In the genomic region with DNA sequence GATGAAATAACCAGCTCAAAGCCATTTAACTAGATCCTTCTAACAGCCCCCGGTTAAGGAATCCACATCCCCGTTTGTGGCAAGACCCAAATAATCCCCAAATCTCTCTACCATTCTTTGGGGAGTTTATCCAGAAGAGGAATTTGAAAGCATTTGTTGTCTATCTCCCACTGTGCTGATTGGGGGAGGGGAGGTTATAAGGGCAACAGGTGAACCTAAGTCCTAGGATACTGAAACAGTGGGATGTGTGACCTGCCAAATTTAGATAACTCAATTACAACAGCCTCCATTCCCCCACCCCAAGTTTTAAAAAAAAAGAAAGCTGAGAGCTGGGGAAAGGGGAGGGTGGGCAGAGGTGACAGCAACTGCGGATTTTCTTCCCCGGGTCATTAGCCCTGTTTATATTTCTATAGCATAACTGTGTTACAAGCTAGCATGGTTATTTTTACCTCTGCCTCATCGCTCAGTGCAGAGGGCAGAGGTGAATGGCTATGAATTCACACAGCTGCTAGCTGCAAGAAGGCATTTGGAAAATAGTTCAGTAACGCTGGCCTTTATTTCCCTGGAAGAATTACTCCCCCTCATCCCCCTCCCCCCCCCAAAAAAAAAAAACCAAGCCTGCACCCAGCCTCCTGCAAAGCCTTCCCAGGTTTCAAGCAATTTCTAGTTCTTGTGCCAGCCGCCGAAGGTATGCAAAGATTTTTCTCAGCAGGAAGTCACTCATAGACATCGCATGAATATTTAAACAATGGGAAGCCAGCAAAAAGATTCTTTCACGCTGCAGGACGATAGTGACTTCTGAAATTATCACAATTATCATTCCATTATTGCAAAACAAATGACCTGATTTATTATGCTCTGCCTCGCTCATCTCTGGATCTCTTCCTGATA, we compare ENCODE assay signal across 12 mouse cellular contexts.
DNase-seq lines count a peak whose midpoint lies in the region; ATAC-seq lines count a peak whose summit lies in the region.
"Had no signal": no experiment of that assay in that cellular context is flagged by ENCODE, and none has a peak within 500 bp of the region (broad histone marks: within the 10 kb centered on the region; RNA-seq: fewer than 3 reads in every experiment).

No protein-coding gene starts in this region.

- H3K27ac ChIP-seq in forebrain, embryonic 12.5 days: 0 out of 2 replicates have a peak overlapping the region, but pooled peaks have one; percentile 69
- H3K27ac ChIP-seq in forebrain, embryonic 16.5 days (ENCODE audit: low read length): no peak overlapping the region
- no peak overlapping the region for H3K27ac ChIP-seq in limb, embryonic 11.5 days (replicated peaks; ENCODE audit: low read depth, low read length)
- no peak overlapping the region for H3K27ac ChIP-seq in limb, embryonic 10.5 days
- H3K27ac ChIP-seq in midbrain, embryonic 15.5 days: peak overlapping the region; percentile 46
- H3K27ac ChIP-seq: embryonic facial prominence, embryonic 15.5 days; heart, embryonic 10.5 days had no signal

- H3K9ac ChIP-seq in forebrain, embryonic 12.5 days: no peak overlapping the region
- H3K9ac ChIP-seq in forebrain, embryonic 16.5 days (replicated peaks; ENCODE audit: low read depth, low read length): no peak overlapping the region
- H3K9ac ChIP-seq in limb, embryonic 11.5 days (ENCODE audit: low read length): no peak overlapping the region
- no peak overlapping the region for H3K9ac ChIP-seq in midbrain, embryonic 15.5 days
- H3K9ac ChIP-seq: embryonic facial prominence, embryonic 15.5 days had no signal

- no peak for DNase-seq in limb, embryonic 11.5 days (ENCODE audit: low spot score)
- no peak for DNase-seq in limb, embryonic 10.5 days (ENCODE audit: low spot score)
- peak; percentile 20 for DNase-seq in gonadal fat pad, adult 2 months (ENCODE audit: low read depth)
- DNase-seq in urinary bladder, postnatal 14 days (ENCODE audit: low spot score): no peak
- DNase-seq: cerebellum, adult 8-10 months; lung, adult 18-20 months had no signal

- H3K27me3 ChIP-seq in forebrain, embryonic 12.5 days: peaks cover 6% of the 10 kb centered on the region; the same call in 1 of the 2 replicates
- H3K27me3 ChIP-seq in forebrain, embryonic 16.5 days (replicated peaks; ENCODE audit: control insufficient read depth, insufficient read depth, low read length): no peaks in the 10 kb centered on the region
- no peaks in the 10 kb centered on the region for H3K27me3 ChIP-seq in limb, embryonic 11.5 days (ENCODE audit: control insufficient read depth, insufficient read depth, low read length)
- H3K27me3 ChIP-seq in limb, embryonic 10.5 days (ENCODE audit: low read depth, poor library complexity, severe bottlenecking): no peaks in the 10 kb centered on the region
- no peaks in the 10 kb centered on the region for H3K27me3 ChIP-seq in midbrain, embryonic 15.5 days (replicated peaks)
- H3K27me3 ChIP-seq: embryonic facial prominence, embryonic 15.5 days had no signal

- ATAC-seq in forebrain, embryonic 12.5 days (ENCODE audit: low FRiP score): peak; percentile 36; the same call in 1 of the 2 replicates
- ATAC-seq in forebrain, embryonic 16.5 days: no peak; the same call in 1 of the 2 replicates
- peak; percentile 70; the same call in 1 of the 2 replicates for ATAC-seq in limb, embryonic 11.5 days (ENCODE audit: insufficient number of reproducible peaks, low FRiP score, low TSS enrichment, low read depth)
- ATAC-seq in midbrain, embryonic 15.5 days (replicated peaks): no peak
- ATAC-seq in erythroid progenitor cell, adult 5-6 weeks (replicated peaks; ENCODE audit: low FRiP score, poor library complexity, severe bottlenecking): no peak

- WGBS in forebrain, embryonic 12.5 days: 12% methylated on average over 12 of the region's 12 CpGs
- WGBS in forebrain, embryonic 16.5 days: 16% methylated on average over 12 of the region's 12 CpGs
- WGBS in limb, embryonic 11.5 days: 34% methylated on average over 12 of the region's 12 CpGs
- 37% methylated on average over 12 of the region's 12 CpGs for WGBS in limb, embryonic 10.5 days
- 9% methylated on average over 12 of the region's 12 CpGs for WGBS in midbrain, embryonic 15.5 days

- no peak overlapping the region for H3K4me2 ChIP-seq in forebrain, embryonic 12.5 days
- H3K4me2 ChIP-seq in forebrain, embryonic 16.5 days (ENCODE audit: low read length): no peak overlapping the region
- no peak overlapping the region for H3K4me2 ChIP-seq in limb, embryonic 11.5 days (ENCODE audit: low read depth, severe bottlenecking)
- H3K4me2 ChIP-seq in midbrain, embryonic 15.5 days: peak overlapping the region; percentile 22; the same call in 1 of the 2 replicates
- H3K4me2 ChIP-seq: embryonic facial prominence, embryonic 15.5 days had no signal

- no peaks in the 10 kb centered on the region for H3K36me3 ChIP-seq in forebrain, embryonic 12.5 days (replicated peaks)
- no peaks in the 10 kb centered on the region for H3K36me3 ChIP-seq in forebrain, embryonic 16.5 days (ENCODE audit: control insufficient read depth, insufficient read depth)
- no peaks in the 10 kb centered on the region for H3K36me3 ChIP-seq in limb, embryonic 11.5 days (ENCODE audit: control insufficient read depth, insufficient read depth, low read length)
- no peaks in the 10 kb centered on the region for H3K36me3 ChIP-seq in limb, embryonic 10.5 days
- H3K36me3 ChIP-seq in midbrain, embryonic 15.5 days (replicated peaks): no peaks in the 10 kb centered on the region
- H3K36me3 ChIP-seq: embryonic facial prominence, embryonic 15.5 days; heart, embryonic 10.5 days had no signal

- H3K4me3 ChIP-seq in forebrain, embryonic 12.5 days (replicated peaks): no peak overlapping the region
- no peak overlapping the region for H3K4me3 ChIP-seq in forebrain, embryonic 16.5 days (replicated peaks; ENCODE audit: low read length)
- H3K4me3 ChIP-seq in limb, embryonic 11.5 days (ENCODE audit: low read depth, low read length): no peak overlapping the region
- H3K4me3 ChIP-seq in limb, embryonic 10.5 days: no peak overlapping the region
- H3K4me3 ChIP-seq in midbrain, embryonic 15.5 days: no peak overlapping the region
- H3K4me3 ChIP-seq: embryonic facial prominence, embryonic 15.5 days; heart, embryonic 10.5 days had no signal

- H3K9me3 ChIP-seq in forebrain, embryonic 12.5 days: no peaks in the 10 kb centered on the region
- no peaks in the 10 kb centered on the region for H3K9me3 ChIP-seq in forebrain, embryonic 16.5 days (ENCODE audit: control insufficient read depth, low read length)
- no peaks in the 10 kb centered on the region for H3K9me3 ChIP-seq in limb, embryonic 11.5 days (ENCODE audit: control insufficient read depth, low read length)
- H3K9me3 ChIP-seq in limb, embryonic 10.5 days (replicated peaks): no peaks in the 10 kb centered on the region
- no peaks in the 10 kb centered on the region for H3K9me3 ChIP-seq in midbrain, embryonic 15.5 days
- H3K9me3 ChIP-seq: embryonic facial prominence, embryonic 15.5 days; heart, embryonic 10.5 days had no signal

- H3K4me1 ChIP-seq in forebrain, embryonic 12.5 days: peaks cover 32% of the 10 kb centered on the region
- H3K4me1 ChIP-seq in forebrain, embryonic 16.5 days (replicated peaks; ENCODE audit: control insufficient read depth, insufficient read depth, low read length): peaks cover 25% of the 10 kb centered on the region
- H3K4me1 ChIP-seq in limb, embryonic 11.5 days (ENCODE audit: control insufficient read depth, insufficient read depth, low read length): peaks cover 5% of the 10 kb centered on the region
- H3K4me1 ChIP-seq in limb, embryonic 10.5 days: peaks cover 11% of the 10 kb centered on the region
- H3K4me1 ChIP-seq in midbrain, embryonic 15.5 days: peaks cover 32% of the 10 kb centered on the region

Comparison
In these comparisons a context has a peak if more than half of its experiments do, and no peak if none do; other contexts are left out.
1. ATAC-seq: peak in forebrain, embryonic 12.5 days (single experiment) and limb, embryonic 11.5 days (single experiment); none in forebrain, embryonic 16.5 days (single experiment), midbrain, embryonic 15.5 days (single experiment) and erythroid progenitor cell, adult 5-6 weeks (single experiment).
2. H3K27ac ChIP-seq: peak in forebrain, embryonic 12.5 days (single experiment) and midbrain, embryonic 15.5 days (single experiment); none in forebrain, embryonic 16.5 days (single experiment), limb, embryonic 11.5 days (single experiment) and limb, embryonic 10.5 days (single experiment).